Mouse (Mus musculus) forebrain, embryonic 16.5 days (tissue): Measurements from ENCODE around the gene Aga. TPM values are rescaled to one million over a fixed set of nuclear protein-coding genes. Genes with fewer than 3 reads are reported as not detected.
"Not testable (repeated sequence)": the region's sequence is repeated elsewhere in the genome, so short reads cannot be mapped to it uniquely, and the experiment has no call there.

Experiments used
- ATAC-seq: fragments of 200-750 bp; cut with Nextera tagmentation; 2 replicates; pipeline ENCODE4 v1.8.0; 2017; ENCODE audit warnings: mild to moderate bottlenecking, moderate library complexity
- H3K27ac ChIP-seq: fragments of 300-500 bp; sonication (generic); 2 replicates; pipeline ENCODE4 v1.5.1; 2014; ENCODE audit warnings: low read length, control low read depth
- H3K27me3 ChIP-seq: fragments of 300-500 bp; sonication (generic); replicated peaks from 2 replicates; pipeline ENCODE4 v1.6.1; 2014; ENCODE audit warnings: low read length; ENCODE audit not compliant: control insufficient read depth, insufficient read depth
- H3K36me3 ChIP-seq: fragments of 300-500 bp; sonication (generic); 2 replicates; pipeline ENCODE4 v1.6.1; 2014; ENCODE audit not compliant: control insufficient read depth, insufficient read depth
- H3K4me1 ChIP-seq: fragments of 300-500 bp; sonication (generic); replicated peaks from 2 replicates; pipeline ENCODE4 v1.6.1; 2014; ENCODE audit warnings: low read length; ENCODE audit not compliant: control insufficient read depth, insufficient read depth
- H3K4me2 ChIP-seq: fragments of 300-500 bp; sonication (generic); 2 replicates; pipeline ENCODE4 v1.6.1; 2014; ENCODE audit warnings: mild to moderate bottlenecking, low read length, control low read depth
- H3K4me3 ChIP-seq: fragments of 300-500 bp; sonication (generic); replicated peaks from 2 replicates; pipeline ENCODE4 v1.5.1; 2014; ENCODE audit warnings: mild to moderate bottlenecking, low read length, control low read depth
- H3K9ac ChIP-seq: fragments of 300-500 bp; sonication (generic); replicated peaks from 2 replicates; pipeline ENCODE4 v1.6.1; 2014; ENCODE audit warnings: low read depth, low read length, control low read depth
- H3K9me3 ChIP-seq: fragments of 300-500 bp; sonication (generic); 2 replicates; pipeline ENCODE4 v1.6.1; 2016; ENCODE audit warnings: low read length; ENCODE audit not compliant: control insufficient read depth
- WGBS: fragments of 180-500 bp; shearing (Covaris S2); extraction: QIAGEN DNeasy Blood & Tissue Kit; methylation state at CpG from one replicate; pipeline ENCODE4 v1.1.7; 2014; 5-methylcytosine and 5-hydroxymethylcytosine counted together
- polyA plus RNA-seq: library from polyadenylated mRNA; unstranded; fragments of >200 nt; fragmentation: Nextera tagmentation; extraction: Ambion mirVana; gene quantifications from 2 replicates; pipeline ENCODE4 v1.2.1, GENCODE M21; 2015

Gene Aga
- 9.8 and 12.1 TPM in 2 replicates for polyA plus RNA-seq

- Histone ChIP-seq H3K27me3 (no peaks in the 10 kb centered on the region), H3K9me3 (no peaks in the 10 kb centered on the region), H3K4me1 (peaks cover 6% of the 10 kb centered on the region), H3K36me3 (no peaks in the 10 kb centered on the region), H3K9ac (peak within 1 kb of the TSS; percentile 82), H3K4me2 (peak within 1 kb of the TSS; percentile 76), H3K27ac (no peak within 1 kb of the TSS; the same call in 1 of the 2 replicates), H3K4me3 (peak within 1 kb of the TSS; percentile 51)
- ATAC-seq = peak; percentile 98
- 2% methylated on average over 24 of the region's 24 CpGs for WGBS
These were observed at the start of gene Aga for GRCm38 (mm10) chr8:53511551-53512127. Aga (plus strand) TSS chr8:53511727.

- H3K9me3 ChIP-seq = no peaks in the 10 kb centered on the region
These were observed 22.5 kb upstream of the Aga start for GRCm38 (mm10) chr8:53489063-53489462.

GRCm38 (mm10) chr8:53496216-53496615 is 15.3 kb upstream of the Aga start:
- 88% methylated on average over 1 of the region's 1 CpGs for WGBS
- Histone ChIP-seq H3K36me3 (no peaks in the 10 kb centered on the region), H3K9ac (no peak overlapping the region), H3K4me2 (no peak overlapping the region), H3K9me3 (no peaks in the 10 kb centered on the region), H3K4me1 (no peaks in the 10 kb centered on the region), H3K27ac (no peak overlapping the region), H3K4me3 (no peak overlapping the region), H3K27me3 (no peaks in the 10 kb centered on the region)
- no peak for ATAC-seq

More at GRCm38 (mm10) chr8:53489063-53489462, 22.5 kb upstream of the Aga start:
- Histone ChIP-seq H3K27ac (no peak overlapping the region), H3K4me3 (no peak overlapping the region), H3K9ac (no peak overlapping the region), H3K36me3 (no peaks in the 10 kb centered on the region), H3K27me3 (no peaks in the 10 kb centered on the region), H3K4me1 (peaks cover 3% of the 10 kb centered on the region; the same call in 1 of the 2 replicates), H3K4me2 (no peak overlapping the region)
- WGBS = 10% methylated on average over 2 of the region's 2 CpGs
- ATAC-seq = peak; percentile 52

GRCm38 (mm10) chr8:53496885-53497326 is 14.6 kb upstream of the Aga start:
- Histone ChIP-seq H3K27me3 (no peaks in the 10 kb centered on the region), H3K36me3 (no peaks in the 10 kb centered on the region), H3K4me1 (no peaks in the 10 kb centered on the region), H3K27ac (no peak overlapping the region), H3K9ac (no peak overlapping the region), H3K9me3 (no peaks in the 10 kb centered on the region), H3K4me2 (no peak overlapping the region), H3K4me3 (no peak overlapping the region)
- 62% methylated on average over 3 of the region's 3 CpGs for WGBS
- no peak for ATAC-seq

- H3K27me3 ChIP-seq, H3K9ac ChIP-seq, ATAC-seq, H3K27ac ChIP-seq, H3K4me1 ChIP-seq, H3K4me3 ChIP-seq, H3K9me3 ChIP-seq, H3K4me2 ChIP-seq, H3K36me3 ChIP-seq: not testable (repeated sequence)
- 19% methylated on average over 3 of the region's 3 CpGs for WGBS
These were observed 26.5 kb downstream of the Aga start for GRCm38 (mm10) chr8:53538049-53538448.

GRCm38 (mm10) chr8:53539585-53539984 is 28.1 kb downstream of the Aga start:
- ATAC-seq = peak; percentile 74
- Histone ChIP-seq H3K27me3 (no peaks in the 10 kb centered on the region), H3K4me2 (no peak overlapping the region), H3K4me1 (no peaks in the 10 kb centered on the region; the same call in 1 of the 2 replicates), H3K4me3 (no peak overlapping the region), H3K9me3 (no peaks in the 10 kb centered on the region), H3K27ac (no peak overlapping the region), H3K36me3 (no peaks in the 10 kb centered on the region), H3K9ac (no peak overlapping the region)
- 24% methylated on average over 2 of the region's 2 CpGs for WGBS

GRCm38 (mm10) chr8:53562441-53563040 is 51.0 kb downstream of the Aga start:
- H3K4me2 ChIP-seq = no peak overlapping the region
- WGBS = 71% methylated on average over 10 of the region's 10 CpGs
- no peaks in the 10 kb centered on the region for H3K4me1 ChIP-seq
- no peak for ATAC-seq
- H3K27me3 ChIP-seq = no peaks in the 10 kb centered on the region
- no peaks in the 10 kb centered on the region for H3K36me3 ChIP-seq
- no peak overlapping the region for H3K9ac ChIP-seq
- no peak overlapping the region for H3K4me3 ChIP-seq
- no peak overlapping the region for H3K27ac ChIP-seq
- H3K9me3 ChIP-seq = no peaks in the 10 kb centered on the region

GRCm38 (mm10) chr8:53566223-53566622 is 54.7 kb downstream of the Aga start:
- 92% methylated on average over 6 of the region's 6 CpGs for WGBS

More at GRCm38 (mm10) chr8:53566223-53566622, 54.7 kb downstream of the Aga start:
- H3K4me2 ChIP-seq = no peak overlapping the region
- no peaks in the 10 kb centered on the region for H3K9me3 ChIP-seq
- H3K9ac ChIP-seq = no peak overlapping the region
- H3K27ac ChIP-seq = no peak overlapping the region
- H3K27me3 ChIP-seq = no peaks in the 10 kb centered on the region
- H3K4me1 ChIP-seq = no peaks in the 10 kb centered on the region
- no peak for ATAC-seq
- no peak overlapping the region for H3K4me3 ChIP-seq
- H3K36me3 ChIP-seq = no peaks in the 10 kb centered on the region
